Mouse (Mus musculus) lung, postnatal 36 days (tissue): ENCODE data around the gene C1ra.
A peak's percentile ranks its signal among the peaks of the same experiment; 100 is the strongest.
"Not testable (repeated sequence)": the region's sequence is repeated elsewhere in the genome, so short reads cannot be mapped to it uniquely, and the experiment has no call there.

Experiments
- DNase-seq: peaks from one replicate; pipeline ENCODE4 v3.0.0; 2022; ENCODE audit warnings: mixed read lengths

C1ra gene

DNA sequence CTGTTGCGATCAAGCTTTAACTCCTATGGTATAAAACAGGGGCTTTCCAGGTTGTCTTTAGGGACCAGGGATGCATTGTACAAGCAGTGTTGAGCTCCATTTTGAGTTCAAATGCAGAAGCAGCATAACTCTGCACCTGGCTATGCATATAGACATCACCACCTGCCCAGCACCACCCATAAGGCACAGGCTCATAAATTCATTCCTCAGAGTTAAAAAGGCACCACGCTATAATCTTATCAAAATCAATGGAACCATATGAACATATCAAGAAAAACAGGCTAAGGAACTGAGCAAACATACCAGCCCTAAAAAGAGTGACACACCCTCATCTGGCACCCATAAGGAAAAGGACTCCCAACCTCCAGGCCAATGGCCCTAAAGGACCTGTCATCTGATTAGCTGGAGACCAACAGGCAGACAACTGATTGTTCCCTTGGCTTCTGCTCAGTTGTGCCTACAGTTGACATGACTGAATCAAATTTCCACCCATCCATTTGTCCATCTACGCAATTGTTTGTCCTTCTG lies 36.9 kb downstream of the C1ra start:
- DNase-seq = no peak

DNA sequence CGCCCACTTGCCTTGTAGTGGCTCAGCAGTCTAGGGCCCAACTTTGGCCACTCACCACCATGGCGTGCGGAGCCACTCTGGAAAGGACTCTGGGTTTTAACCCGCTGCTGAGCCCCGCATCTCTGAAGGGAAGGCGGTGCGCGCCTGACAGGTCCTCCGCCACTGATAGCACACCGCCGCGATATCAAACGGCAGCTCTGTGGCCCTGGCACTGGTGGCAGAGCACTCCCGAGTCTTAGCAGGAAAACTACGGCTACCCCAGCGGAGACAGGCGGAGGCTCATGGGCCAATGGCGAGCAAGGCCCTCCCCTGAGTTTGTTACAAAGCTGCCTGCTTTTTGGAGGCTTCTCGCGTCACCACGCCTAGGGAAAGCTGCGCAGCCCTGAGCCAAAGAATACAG lies 40.6 kb downstream of the C1ra start:
- DNase-seq = peak; percentile 10

DNA sequence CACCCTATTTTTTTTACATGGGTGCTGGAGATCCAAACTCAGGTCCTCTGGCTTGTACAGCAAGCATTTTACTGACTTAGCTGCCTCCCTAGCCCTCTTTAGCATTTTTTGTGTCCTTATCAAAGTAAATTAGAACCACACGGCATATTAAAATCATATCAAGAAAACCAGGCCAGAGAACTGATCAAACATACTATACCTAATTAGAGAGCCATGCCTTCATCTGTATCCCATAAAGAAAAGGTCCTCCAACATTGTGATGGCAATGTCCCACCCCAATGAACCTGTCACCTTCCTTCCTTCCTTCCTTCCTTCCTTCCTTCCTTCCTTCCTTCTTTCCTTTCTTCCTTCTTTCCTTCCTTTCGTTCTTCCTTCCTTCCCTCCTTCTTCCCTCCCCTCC lies 43.8 kb downstream of the C1ra start:
- not testable (repeated sequence) for DNase-seq

DNA sequence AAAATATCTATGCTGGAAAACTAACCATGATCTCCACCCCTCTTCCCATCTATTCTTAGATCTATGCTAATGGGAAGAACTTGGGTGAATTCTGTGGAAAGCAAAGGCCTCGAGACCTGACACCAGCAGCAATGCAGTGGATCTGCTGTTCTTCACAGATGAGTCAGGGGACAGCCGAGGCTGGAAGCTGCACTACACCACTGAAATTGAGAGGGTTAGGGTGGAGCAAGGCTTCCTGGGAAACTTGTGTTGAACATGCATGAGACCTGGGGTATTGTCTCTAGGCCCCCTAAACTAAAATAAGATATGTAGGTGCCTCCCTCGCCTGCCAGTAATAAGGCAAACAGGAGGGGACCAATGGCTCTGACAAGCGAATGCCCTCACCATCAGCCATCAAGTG lies 49.0 kb downstream of the C1ra start:
- DNase-seq = not testable (repeated sequence)

DNA sequence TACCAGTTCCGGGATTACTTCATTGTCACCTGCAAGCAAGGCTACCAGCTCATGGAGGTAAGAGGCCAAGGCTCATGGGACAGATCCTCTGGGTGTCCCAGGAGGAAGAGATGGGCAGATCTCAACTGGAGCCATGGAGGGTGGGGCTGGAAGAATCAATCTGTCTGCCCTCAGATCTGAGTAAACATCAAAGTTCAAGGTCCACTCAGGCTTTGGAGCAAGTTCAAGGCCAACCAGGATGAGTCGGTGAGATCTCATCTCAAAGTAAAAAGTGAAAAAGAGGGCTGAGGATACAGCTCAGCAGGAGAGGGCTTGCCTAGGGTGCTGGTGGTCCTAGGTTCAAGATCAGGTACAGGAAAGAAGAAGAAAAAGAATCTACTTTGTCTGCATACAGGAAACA lies 49.4 kb downstream of the C1ra start:
- DNase-seq = not testable (repeated sequence)

DNA sequence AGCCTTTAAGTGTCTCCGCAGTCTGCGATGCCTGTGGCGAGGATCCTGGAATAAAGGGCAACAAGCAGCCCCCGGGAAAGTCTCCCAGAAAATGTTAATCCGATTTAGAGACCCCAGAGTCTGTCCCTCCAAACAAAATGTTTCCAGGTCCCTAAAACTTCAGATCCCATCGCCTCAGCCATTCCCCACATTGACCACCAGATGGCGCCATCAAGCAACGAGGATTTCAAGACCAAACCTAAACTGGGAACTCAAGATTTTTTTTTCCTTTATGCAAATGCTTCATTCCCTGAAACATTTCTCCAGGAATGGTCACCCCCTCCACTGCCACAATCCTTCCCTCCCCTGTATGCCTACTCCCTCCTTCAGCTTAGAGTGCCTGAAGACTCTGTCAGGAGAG lies 57.8 kb downstream of the C1ra start, which contains the start of gene C1rb:
TSS of gene C1rb (plus strand) at position 269 of the 400 bp plus-strand sequence.
- peak; percentile 80 for DNase-seq
